Mouse (Mus musculus): Measurements from ENCODE around the gene Tbc1d9b. TPM values are rescaled to one million over a fixed set of nuclear protein-coding genes. Genes with fewer than 3 reads are reported as not detected.
A peak's percentile ranks its signal among the peaks of the same experiment; 100 is the strongest.

Tbc1d9b gene
- polyA plus RNA-seq, 1 experiment from 2014 or later, result 9.1 TPM

DNA sequence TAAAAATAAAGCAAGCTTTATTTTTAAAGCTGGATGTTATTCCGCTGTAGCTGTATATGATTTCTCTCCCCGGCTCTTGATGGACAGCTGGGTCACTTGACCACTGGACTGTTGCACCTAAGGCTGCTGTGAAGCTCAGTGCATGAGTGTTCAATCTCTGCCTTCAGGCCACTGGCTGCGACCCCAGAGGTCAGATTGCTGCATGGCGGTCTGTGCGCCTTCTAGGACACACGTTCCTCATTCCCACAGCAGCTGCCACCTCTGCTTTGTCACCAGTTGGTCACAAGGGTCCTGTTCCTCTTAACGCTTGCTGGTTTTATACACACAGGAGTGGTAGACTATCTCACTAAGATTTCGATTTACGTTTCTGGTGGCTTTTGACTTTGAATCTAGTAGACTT is 23.0 kb downstream of the Tbc1d9b start:
- no peak for DNase-seq
- Histone ChIP-seq H3K4me1 (ENCODE audit: insufficient read depth) (peaks cover 8% of the 10 kb centered on the region), H3K9ac (replicated peaks) (no peak overlapping the region), H3K4me3 (ENCODE audit: low read depth, low read length) (no peak overlapping the region), H3K27ac (ENCODE audit: low read depth) (no peak overlapping the region), H3K27me3 (ENCODE audit: insufficient read depth, low read length) (no peaks in the 10 kb centered on the region), H3K36me3 (replicated peaks; ENCODE audit: insufficient read depth, low read length) (peaks cover 80% of the 10 kb centered on the region), H3K4me2 (ENCODE audit: low read depth, low read length) (no peak overlapping the region), H3K9me3 (ENCODE audit: low read length) (no peaks in the 10 kb centered on the region)
- 66% methylated on average over 9 of the region's 9 CpGs for WGBS (ENCODE audit: insufficient replicate concordance)
- TF ChIP-seq CTCF (IDR thresholded peaks at IDR 0.05; ENCODE audit: low read depth), result no peak
- no peak for TF ChIP-seq EP300 (IDR thresholded peaks at IDR 0.05; ENCODE audit: low read depth)
- ATAC-seq, result no peak

GRCm38 (mm10) chr11:50154777-50155520 is 23.8 kb downstream of the Tbc1d9b start:
- H3K27me3 ChIP-seq (ENCODE audit: insufficient read depth, low read length), result no peaks in the 10 kb centered on the region
- 79% methylated on average over 12 of the region's 12 CpGs for WGBS (ENCODE audit: insufficient replicate concordance)
- H3K4me1 ChIP-seq (ENCODE audit: insufficient read depth), result peaks cover 8% of the 10 kb centered on the region
- no peak overlapping the region for H3K9ac ChIP-seq (replicated peaks)
- no peak overlapping the region for H3K4me2 ChIP-seq (ENCODE audit: low read depth, low read length)
- H3K9me3 ChIP-seq (ENCODE audit: low read length), result no peaks in the 10 kb centered on the region
- ATAC-seq (no peak), DNase-seq (no peak)
- H3K27ac ChIP-seq (ENCODE audit: low read depth), result no peak overlapping the region
- TF ChIP-seq CTCF (IDR thresholded peaks at IDR 0.05; ENCODE audit: low read depth), result peak; percentile 25; the same call in 1 of the 2 replicates
- TF ChIP-seq EP300 (IDR thresholded peaks at IDR 0.05; ENCODE audit: low read depth), result no peak
- peaks cover 73% of the 10 kb centered on the region for H3K36me3 ChIP-seq (replicated peaks; ENCODE audit: insufficient read depth, low read length)
- no peak overlapping the region for H3K4me3 ChIP-seq (ENCODE audit: low read depth, low read length)

GRCm38 (mm10) chr11:50155785-50156184 is 24.6 kb downstream of the Tbc1d9b start:
- Histone ChIP-seq H3K36me3 (replicated peaks; ENCODE audit: insufficient read depth, low read length) (peaks cover 66% of the 10 kb centered on the region), H3K4me2 (ENCODE audit: low read depth, low read length) (no peak overlapping the region), H3K9me3 (ENCODE audit: low read length) (no peaks in the 10 kb centered on the region), H3K27ac (ENCODE audit: low read depth) (no peak overlapping the region), H3K4me3 (ENCODE audit: low read depth, low read length) (no peak overlapping the region), H3K4me1 (ENCODE audit: insufficient read depth) (peaks cover 8% of the 10 kb centered on the region), H3K9ac (replicated peaks) (no peak overlapping the region), H3K27me3 (ENCODE audit: insufficient read depth, low read length) (no peaks in the 10 kb centered on the region)
- no peak for DNase-seq
- no peak for ATAC-seq
- no peak for TF ChIP-seq EP300 (IDR thresholded peaks at IDR 0.05; ENCODE audit: low read depth)
- no peak for TF ChIP-seq CTCF (IDR thresholded peaks at IDR 0.05; ENCODE audit: low read depth)
- WGBS (ENCODE audit: insufficient replicate concordance), result 81% methylated on average over 2 of the region's 2 CpGs

- Histone ChIP-seq H3K4me2 (ENCODE audit: low read depth, low read length) (no peak overlapping the region), H3K4me1 (ENCODE audit: insufficient read depth) (peaks cover 13% of the 10 kb centered on the region), H3K4me3 (ENCODE audit: low read depth, low read length) (no peak overlapping the region), H3K36me3 (replicated peaks; ENCODE audit: insufficient read depth, low read length) (peaks cover 57% of the 10 kb centered on the region), H3K27me3 (ENCODE audit: insufficient read depth, low read length) (no peaks in the 10 kb centered on the region), H3K9ac (replicated peaks) (no peak overlapping the region), H3K9me3 (ENCODE audit: low read length) (no peaks in the 10 kb centered on the region), H3K27ac (ENCODE audit: low read depth) (no peak overlapping the region)
- no peak for TF ChIP-seq EP300 (IDR thresholded peaks at IDR 0.05; ENCODE audit: low read depth)
- no peak for TF ChIP-seq CTCF (IDR thresholded peaks at IDR 0.05; ENCODE audit: low read depth)
- ATAC-seq (no peak), DNase-seq (no peak)
- 82% methylated on average over 16 of the region's 16 CpGs for WGBS (ENCODE audit: insufficient replicate concordance)
These were observed 25.6 kb downstream of the Tbc1d9b start for GRCm38 (mm10) chr11:50156725-50157258.

DNA sequence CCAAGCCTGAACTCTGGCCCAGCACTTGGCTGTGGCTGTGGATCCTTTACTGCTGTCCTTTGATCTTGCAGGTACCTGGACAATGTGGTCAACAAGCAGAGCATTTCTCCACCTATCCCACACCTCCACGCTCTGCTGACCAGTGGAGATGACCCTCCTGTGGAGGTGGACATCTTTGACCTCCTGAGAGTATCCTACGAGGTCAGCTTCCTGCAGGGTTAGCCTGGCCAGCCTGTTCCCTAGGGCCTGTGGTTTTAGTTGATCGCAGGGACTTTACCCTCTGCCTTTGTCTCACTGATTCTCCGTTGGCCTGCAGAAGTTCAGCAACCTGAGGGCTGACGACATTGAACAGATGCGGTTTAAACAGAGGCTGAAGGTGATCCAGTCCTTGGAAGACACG is 27.1 kb downstream of the Tbc1d9b start:
- Histone ChIP-seq H3K27me3 (ENCODE audit: insufficient read depth, low read length) (no peaks in the 10 kb centered on the region), H3K36me3 (replicated peaks; ENCODE audit: insufficient read depth, low read length) (peaks cover 47% of the 10 kb centered on the region), H3K4me2 (ENCODE audit: low read depth, low read length) (no peak overlapping the region), H3K4me1 (ENCODE audit: insufficient read depth) (peaks cover 22% of the 10 kb centered on the region), H3K27ac (ENCODE audit: low read depth) (peak overlapping the region; percentile 24; the same call in 1 of the 2 replicates), H3K4me3 (ENCODE audit: low read depth, low read length) (no peak overlapping the region), H3K9me3 (ENCODE audit: low read length) (no peaks in the 10 kb centered on the region), H3K9ac (replicated peaks) (no peak overlapping the region)
- 65% methylated on average over 7 of the region's 7 CpGs for WGBS (ENCODE audit: insufficient replicate concordance)
- ATAC-seq (0 out of 2 replicates have a peak, but pooled peaks have one; percentile 26), DNase-seq (no peak)
- no peak for TF ChIP-seq EP300 (IDR thresholded peaks at IDR 0.05; ENCODE audit: low read depth)
- TF ChIP-seq CTCF (IDR thresholded peaks at IDR 0.05; ENCODE audit: low read depth), result no peak

DNA sequence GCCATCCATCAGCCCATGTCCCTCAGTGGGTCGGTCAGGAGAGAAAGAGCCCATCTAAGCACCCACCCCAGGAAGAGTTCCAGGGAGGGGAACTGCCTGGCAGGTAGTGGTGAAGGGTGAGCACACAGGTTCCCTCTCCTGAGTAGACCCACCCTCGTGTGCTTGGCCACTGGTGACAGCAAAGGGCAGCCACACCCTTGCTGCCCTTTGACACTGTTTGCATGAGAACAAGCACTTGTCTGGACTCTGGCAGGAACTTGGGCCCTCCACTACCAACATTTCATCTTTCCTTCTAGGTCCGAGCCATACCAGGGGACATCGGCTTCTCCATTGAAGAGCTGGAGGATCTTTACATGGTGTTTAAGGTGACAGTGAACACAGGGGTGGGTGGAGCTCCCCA is 28.2 kb downstream of the Tbc1d9b start:
- no peak overlapping the region for H3K4me3 ChIP-seq (ENCODE audit: low read depth, low read length)
- H3K4me2 ChIP-seq (ENCODE audit: low read depth, low read length), result no peak overlapping the region
- no peaks in the 10 kb centered on the region for H3K27me3 ChIP-seq (ENCODE audit: insufficient read depth, low read length)
- DNase-seq (no peak), ATAC-seq (no peak)
- H3K4me1 ChIP-seq (ENCODE audit: insufficient read depth), result peaks cover 22% of the 10 kb centered on the region
- WGBS (ENCODE audit: insufficient replicate concordance), result 65% methylated on average over 4 of the region's 4 CpGs
- H3K27ac ChIP-seq (ENCODE audit: low read depth), result no peak overlapping the region
- no peak overlapping the region for H3K9ac ChIP-seq (replicated peaks)
- H3K36me3 ChIP-seq (replicated peaks; ENCODE audit: insufficient read depth, low read length), result peaks cover 44% of the 10 kb centered on the region
- H3K9me3 ChIP-seq (ENCODE audit: low read length), result no peaks in the 10 kb centered on the region
- TF ChIP-seq CTCF (IDR thresholded peaks at IDR 0.05; ENCODE audit: low read depth) (no peak), EP300 (IDR thresholded peaks at IDR 0.05; ENCODE audit: low read depth) (no peak)

All from liver, postnatal 0 days (tissue).